Mouse (Mus musculus): ENCODE data around the gene Shisa8.

DNA sequence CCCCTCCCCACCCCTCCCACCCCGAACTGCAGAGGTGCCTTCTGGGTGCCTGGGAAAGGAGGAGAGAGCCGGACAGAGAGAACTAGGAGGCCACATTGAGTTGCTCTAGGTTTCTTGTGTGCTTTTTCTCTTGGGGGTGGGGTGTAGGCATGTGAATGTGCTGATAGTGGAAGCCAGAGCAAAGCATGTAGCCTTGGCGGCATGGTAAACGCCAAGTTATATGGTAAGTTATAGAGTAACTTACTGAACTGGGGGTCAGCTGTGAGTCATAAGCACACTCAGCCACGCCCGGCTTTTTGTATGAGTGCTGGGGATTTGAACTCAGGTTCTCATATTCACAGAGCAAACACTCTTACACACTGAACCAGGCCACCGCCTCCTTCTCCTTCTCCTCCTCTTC, 48.1 kb downstream of the Shisa8 start:
- TF ChIP-seq POLR2A (IDR thresholded peaks at IDR 0.05; ENCODE audit: borderline replicate concordance, control insufficient read depth, low read depth, low read length) (no peak), CTCF (IDR thresholded peaks at IDR 0.05; ENCODE audit: control insufficient read depth, insufficient read depth, low read length) (no peak)
